Mouse (Mus musculus) neural tube, embryonic 10.5 days (tissue): Measurements from ENCODE around the gene Zscan2.

Source experiments
- DNase-seq: peaks from one replicate; pipeline ENCODE4 v3.0.0-alpha.2; 2017; ENCODE audit warnings: low spot score; ENCODE audit errors: extremely low spot score

Zscan2 gene

DNA sequence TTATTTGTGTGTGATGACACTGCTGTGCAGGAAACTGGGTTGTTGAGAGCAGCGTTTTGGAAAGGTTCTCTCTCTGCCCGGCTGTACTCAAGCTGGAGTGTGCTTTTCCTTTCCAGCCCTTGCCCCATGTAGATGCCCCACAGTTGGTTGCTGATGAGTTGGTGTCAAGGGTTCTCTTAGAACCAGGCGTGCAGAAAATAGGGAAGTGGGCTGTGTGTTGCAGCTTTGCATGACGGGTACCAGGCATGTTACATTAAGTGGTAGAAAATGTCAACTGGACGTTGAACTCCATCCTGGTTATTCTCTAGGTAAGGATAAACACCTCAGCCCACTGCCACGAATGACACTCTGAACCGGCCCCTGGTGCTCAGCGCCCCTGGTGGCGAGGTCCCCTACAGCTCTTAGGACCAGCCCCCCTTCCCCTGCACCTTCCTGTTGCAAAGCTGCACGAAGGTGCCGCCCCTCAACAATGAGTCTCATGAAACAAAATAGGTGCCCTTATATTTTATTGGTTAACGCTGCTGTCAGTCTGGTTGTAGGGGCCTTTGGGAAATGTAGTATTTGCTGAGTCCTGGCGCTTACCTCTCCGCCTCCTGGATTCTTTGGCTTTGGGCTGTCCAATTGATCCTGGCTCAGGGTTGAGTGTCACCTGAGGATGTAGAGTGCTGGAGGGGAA lies 22.2 kb downstream of the Zscan2 start:
- peak; percentile 31 for DNase-seq

- DNase-seq: no peak
Observed at GRCm38 (mm10) chr7:80885666-80886065, 24.9 kb downstream of the Zscan2 start.

- no peak for DNase-seq
Observed at GRCm38 (mm10) chr7:80888595-80888994, 27.9 kb downstream of the Zscan2 start.

DNA sequence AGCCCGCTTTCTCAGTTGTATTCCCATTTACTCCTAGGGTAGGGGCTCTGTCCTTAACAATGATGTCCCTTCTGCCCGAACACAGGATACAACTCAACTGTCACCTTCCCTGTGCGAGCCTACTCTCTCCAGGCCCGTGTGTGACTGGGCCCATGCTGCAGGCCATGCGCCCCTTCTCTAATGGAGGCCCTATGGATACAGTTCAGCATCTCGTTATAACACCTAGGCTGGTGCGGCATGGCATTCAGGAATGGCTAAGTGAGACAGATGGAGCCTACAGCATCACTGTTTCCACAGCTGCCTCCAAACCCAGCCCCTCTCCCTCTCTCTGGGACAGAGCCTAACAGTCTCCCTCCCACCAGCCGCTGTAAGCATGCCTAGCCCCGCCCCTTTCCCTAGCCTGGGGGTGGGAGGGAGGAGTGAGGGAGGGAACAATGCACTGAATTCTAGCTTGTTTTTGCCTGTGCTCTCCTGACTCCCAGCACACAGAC lies 28.3 kb downstream of the Zscan2 start:
- peak; percentile 74 for DNase-seq

- no peak for DNase-seq
Observed at GRCm38 (mm10) chr7:80889841-80890241, 29.1 kb downstream of the Zscan2 start.

DNA sequence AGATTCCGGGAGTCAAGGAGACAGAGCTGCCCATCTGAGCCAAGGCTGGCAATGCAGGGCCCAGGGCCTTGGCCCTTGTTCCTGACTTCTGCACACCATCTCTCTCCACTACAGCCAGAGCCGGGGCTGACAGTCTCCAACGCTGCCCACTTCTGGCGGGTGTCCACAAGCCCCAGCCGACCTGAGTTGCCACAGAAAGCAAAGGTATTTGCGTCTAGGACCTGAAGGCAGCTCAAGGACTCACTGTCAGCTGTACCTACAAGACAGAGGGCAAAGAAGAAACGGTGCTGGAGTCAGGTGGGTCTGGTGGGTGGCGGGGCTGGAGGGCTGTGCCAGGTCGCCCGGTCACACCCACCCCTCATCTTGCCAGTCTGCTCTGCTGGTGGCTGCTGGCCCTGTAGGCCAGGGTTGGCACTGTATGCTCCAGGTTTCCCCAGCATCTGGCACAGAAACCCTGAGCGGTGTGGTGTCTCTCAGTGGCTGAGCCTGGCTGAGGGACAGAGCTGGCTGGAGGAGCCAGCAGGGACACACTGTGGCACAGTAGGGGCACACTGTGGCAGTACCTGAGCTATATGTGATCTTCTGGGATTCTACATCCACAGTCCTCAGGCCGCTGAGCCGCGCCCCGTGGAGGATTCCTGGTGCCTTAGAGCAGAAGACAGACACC lies 32.5 kb downstream of the Zscan2 start:
- no peak for DNase-seq

DNA sequence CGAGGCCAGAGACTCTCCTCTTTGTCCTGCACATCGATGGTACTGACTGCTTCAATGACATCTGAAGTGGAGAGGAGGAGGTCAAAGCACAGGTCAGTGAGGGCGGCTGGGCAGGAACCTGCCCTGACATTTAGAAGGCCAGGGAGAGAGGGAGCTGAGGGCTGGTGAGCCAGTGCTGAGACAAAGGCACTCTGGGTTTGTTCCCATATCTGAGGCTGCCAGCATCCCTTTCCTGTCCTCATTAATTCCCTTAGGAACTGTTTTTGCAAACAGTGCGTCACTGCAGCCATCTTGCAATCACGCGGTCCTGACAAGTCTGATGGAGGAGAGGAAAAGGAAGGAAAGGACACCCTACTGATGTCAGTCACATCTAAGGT lies 33.0 kb downstream of the Zscan2 start:
- no peak for DNase-seq

DNA sequence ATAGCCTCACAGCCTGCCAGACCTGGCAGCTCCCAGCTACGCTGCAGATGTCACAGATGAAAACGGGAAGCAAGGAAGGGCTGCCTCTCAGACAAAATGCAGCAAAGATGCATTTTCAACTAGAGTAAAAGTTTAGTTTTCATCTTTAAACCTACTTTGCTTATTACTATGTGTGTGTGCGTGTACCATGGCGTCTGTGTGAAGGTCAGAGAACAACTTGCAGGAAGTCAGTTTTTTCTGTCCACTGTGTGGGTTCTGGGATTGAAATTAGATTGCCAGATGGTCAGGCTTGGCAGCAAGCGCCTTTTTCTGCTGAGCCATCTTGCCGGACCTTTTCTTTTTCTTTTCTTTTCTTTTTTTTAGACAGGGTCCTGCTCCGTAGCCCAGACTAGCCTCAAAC lies 33.5 kb downstream of the Zscan2 start:
- no peak for DNase-seq

DNA sequence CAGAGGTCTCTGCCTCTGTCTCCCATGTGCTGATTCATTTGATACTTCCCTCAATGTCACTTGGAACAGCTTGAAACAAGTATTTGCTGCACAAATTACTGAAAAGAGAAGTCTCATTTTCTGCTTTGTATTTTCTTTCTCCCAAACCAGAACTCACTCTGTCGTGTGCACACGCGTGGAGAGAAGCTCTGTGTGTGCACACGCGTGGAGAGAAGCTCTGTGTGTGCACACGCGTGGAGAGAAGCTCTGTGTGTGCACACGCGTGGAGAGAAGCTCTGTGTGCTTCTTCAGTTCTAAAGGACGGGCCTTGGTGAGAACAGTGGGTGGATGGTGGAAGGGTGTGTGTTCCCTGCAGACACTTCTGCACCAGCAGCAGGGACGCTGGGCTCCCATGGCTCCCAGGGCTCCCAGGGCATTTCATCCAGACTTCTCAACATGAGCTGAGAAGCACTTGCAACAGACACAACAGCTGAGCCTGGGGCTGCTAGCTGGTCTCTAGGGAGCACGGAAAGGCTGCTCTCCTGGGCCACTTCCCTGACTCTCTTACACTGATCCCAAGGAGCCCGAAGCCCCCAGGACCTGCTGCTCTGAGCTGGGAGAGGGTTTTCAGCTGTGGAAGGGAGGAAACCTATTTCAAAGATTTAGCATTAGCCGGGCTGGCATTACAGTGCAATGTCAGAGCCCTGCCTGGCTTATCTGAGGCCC lies 34.2 kb downstream of the Zscan2 start:
- DNase-seq: no peak

- DNase-seq: no peak
Observed at GRCm38 (mm10) chr7:80897134-80897533, 36.4 kb downstream of the Zscan2 start.

DNA sequence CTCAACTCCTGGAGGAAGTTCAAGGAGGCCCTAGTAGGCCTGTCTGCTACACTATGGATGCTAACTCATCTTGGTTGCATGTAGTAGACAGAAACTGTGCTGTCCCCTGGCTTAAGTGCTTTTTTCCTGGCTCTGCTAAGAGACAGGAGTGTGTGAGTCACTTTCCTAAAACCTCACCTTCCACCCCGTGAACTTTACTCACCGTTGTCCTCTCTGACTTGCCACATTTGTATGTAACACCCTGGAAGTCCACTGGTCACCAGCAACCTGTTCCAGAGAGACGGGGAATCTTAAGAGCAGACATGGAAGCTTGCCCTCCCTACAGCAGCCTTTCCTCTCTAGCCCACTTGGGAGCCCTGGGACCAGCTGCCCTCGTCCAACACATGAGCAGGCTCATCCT lies 37.0 kb downstream of the Zscan2 start:
- DNase-seq: no peak

DNA sequence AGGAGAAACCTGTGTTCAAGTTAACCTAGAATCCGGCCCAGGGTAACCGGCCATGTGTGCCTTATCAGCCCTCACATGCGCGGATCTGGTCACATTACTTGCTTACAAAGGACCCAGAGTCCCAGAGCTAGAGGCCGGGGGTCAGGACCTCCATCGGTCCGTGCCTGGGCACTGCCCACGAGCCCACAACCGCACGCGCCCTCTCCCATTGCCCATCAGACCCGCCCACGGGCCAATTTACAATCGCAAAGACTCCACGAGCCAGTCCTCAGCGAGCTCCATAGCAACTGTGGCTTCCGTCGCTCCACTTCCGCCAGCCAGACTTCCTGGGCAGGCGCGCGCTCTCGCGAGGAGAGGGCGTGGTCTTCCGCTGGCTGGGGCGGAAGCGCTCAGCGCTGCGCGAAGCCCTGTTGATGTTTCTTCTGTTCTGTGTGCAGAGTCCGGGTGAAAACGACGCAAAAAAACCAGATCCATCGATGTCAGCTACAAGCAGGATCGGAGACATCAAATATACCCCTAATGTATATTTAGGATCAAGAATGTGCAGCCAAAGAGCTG lies 40.3 kb downstream of the Zscan2 start, which contains the start of gene Wdr73:
Wdr73 (minus strand) TSS at position 326 of the 558 bp plus-strand sequence.
- peak; percentile 92 for DNase-seq

- DNase-seq: no peak
Observed at GRCm38 (mm10) chr7:80901541-80902274, 41.0 kb downstream of the Zscan2 start.

GRCm38 (mm10) chr7:80903625-80904422 lies 43.1 kb downstream of the Zscan2 start:
- DNase-seq: no peak

DNA sequence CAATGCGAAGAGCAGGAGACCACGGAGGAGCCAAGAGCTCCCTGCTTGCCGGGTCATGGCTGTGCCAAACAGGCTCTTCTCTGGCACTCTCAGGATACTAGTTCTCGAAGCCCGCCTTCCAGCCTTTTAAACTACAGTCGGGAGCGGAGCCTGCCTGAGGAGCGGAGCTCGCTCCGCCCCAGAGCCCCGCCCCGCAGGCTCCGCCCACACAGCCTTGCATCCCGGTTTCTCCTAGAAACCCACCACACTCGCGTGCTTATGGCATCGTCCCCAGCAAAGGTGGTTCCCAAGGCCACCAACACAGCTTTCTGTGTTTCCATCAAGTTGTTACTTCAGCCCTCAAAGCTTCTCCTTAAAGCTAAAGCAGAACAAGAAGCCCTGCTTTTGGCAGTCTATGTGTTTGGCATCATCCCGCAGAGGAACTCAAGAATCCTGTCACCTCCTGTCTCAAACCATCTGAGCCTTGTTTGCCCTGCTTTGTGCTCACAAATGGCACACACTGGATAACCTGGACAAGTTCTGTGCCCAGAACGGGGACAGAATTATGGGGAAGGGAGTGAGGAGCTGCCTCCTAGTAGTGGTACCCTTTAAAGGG lies 44.3 kb downstream of the Zscan2 start, which contains the start of gene Nmb:
Nmb (minus strand) TSS at position 156 of the 595 bp plus-strand sequence.
- peak; percentile 60 for DNase-seq

GRCm38 (mm10) chr7:80911053-80911452 lies 50.3 kb downstream of the Zscan2 start:
- no peak for DNase-seq

DNA sequence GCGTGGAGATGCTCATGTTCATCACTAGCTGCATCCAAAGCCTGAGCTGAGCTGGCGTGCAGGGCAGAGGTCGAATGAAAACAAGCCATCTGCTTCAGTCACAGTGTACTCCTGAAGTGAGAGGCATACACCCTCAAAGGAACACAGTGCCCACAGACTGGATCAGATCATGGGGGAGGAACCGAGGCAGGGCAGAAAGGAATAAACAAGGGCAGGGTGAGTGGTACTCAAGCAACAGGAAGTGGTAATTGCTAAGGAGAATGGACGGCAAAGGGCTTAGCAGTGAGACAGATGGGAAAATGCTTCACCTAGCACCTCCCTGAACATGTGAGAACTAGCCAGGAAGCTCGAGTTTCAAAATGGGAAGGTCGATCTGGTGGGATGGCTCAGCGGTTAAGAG lies 51.8 kb downstream of the Zscan2 start:
- no peak for DNase-seq

DNA sequence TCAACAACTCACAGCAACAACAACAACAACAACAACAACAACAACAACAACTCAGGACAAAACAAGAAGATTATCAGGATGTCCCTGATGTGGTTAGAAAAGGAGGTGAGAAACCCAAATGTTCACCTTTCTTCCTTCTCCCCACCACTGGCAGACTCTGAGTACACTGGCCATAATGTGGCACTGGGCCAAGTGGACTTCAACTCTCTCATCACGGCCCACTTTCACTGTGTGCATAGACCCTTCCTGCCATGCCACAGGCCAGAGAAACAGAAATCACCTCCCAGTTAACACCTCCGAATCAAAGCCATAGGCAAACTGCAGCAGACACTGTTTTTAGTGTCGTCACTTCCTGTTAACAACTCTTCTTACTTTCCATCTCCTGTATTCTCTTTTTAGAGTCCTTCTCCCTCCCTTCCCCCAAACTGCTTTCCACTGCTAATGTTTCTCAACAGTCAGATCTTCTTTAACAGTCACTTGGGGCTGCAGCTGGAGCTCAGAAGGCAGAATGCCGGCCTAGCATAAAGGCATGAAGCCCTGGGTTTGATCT lies 57.3 kb downstream of the Zscan2 start:
- no peak for DNase-seq

- no peak for DNase-seq
Observed at GRCm38 (mm10) chr7:80918982-80919646, 58.4 kb downstream of the Zscan2 start.
